Mouse (Mus musculus): ENCODE measurements at regions not wholly inside any gene's neighbourhood (a gene's known extent, or its start where the extent isn't known, plus 50 kb on each side); places are given as distances from the start of the nearest gene placed in this dataset.

- no peak for DNase-seq
These were observed 52.7 kb upstream of the Atp2b1 start for GRCm38 (mm10) chr10:98861521-98861920.

GRCm38 (mm10) chr10:98862712-98863111, 51.5 kb upstream of the Atp2b1 start:
- DNase-seq, result no peak

GRCm38 (mm10) chr10:98864384-98864783, 49.8 kb upstream of the Atp2b1 start:
- DNase-seq, result no peak
